Mouse (Mus musculus): ENCODE measurements at regions not wholly inside any gene's neighbourhood (a gene's known extent, or its start where the extent isn't known, plus 50 kb on each side); places are given as distances from the start of the nearest gene placed in this dataset.

DNA sequence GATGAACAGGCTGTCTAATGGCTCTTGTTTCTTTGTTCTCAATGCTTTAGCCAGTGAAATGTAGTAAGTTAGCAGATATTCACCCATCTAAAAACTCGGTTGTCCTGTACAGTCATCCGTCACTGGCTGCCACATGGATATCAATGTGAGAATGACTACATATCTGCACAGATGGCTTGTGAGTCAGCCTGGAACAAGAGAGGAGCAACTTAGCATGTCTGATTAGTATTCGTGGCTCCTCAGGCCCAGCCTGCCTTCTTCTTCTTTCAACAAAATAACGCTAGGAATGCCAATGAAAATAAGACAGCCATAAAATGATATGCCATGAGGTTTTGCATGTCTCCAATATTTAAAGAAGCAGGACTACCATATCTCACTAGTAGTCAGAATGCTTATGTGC is 217.5 kb downstream of the Dusp6 start:
- TF ChIP-seq CTCF (IDR thresholded peaks at IDR 0.05; ENCODE audit: low read depth, low read length): no peak
- TF ChIP-seq TAL1 (conservative IDR thresholded peaks at IDR 0.05; ENCODE audit: low read depth, low read length): no peak
